Comparison of ENCODE assay signal across 8 mouse cellular contexts in the genomic region with DNA sequence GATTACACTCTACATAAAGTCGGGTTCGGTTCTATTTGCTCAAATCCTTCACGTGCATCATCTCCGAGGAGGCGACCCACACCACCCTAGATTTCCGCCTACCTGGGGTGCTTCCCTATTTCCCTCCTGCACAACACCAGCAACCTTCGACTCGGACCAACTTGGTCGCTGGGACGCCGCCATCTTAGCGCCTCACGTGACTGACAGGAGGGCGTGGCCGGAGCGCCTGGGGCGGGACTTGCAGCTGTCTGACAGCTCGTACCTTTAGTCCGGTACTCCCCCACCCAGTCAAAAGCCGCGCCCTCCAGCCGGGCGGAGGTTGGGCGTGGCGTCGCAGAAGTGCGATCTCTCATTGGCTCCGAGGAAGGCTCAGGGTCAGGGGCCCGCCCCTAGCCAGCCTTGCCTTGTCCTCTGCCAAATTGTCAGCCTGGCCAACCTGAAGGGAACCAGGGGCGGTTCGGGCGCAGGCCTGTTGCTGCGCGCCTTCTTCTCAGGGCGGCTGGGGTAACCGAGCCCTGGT. TPM values are rescaled to one million over a fixed set of nuclear protein-coding genes. Genes with fewer than 3 reads are reported as not detected.
A peak's percentile ranks its signal among the peaks of the same experiment; 100 is the strongest.
DNase-seq lines count a peak whose midpoint lies in the region; ATAC-seq and TF ChIP-seq lines count a peak whose summit lies in the region.

A gene (minus strand): TSS at position 209 of the 520 bp plus-strand sequence.

- peak; percentile 90 for TF ChIP-seq POLR2A in bone marrow, adult 2 months (IDR thresholded peaks at IDR 0.05; ENCODE audit: borderline replicate concordance, control insufficient read depth, low read depth, low read length)
- peak; percentile 85; the same call in 1 of the 2 replicates for TF ChIP-seq POLR2A in limb, embryonic 14.5 days (IDR thresholded peaks at IDR 0.05; ENCODE audit: borderline replicate concordance, extremely low read depth, insufficient read depth, insufficient read length)

- no peak for TF ChIP-seq CTCF in bone marrow, adult 2 months (IDR thresholded peaks at IDR 0.05; ENCODE audit: control insufficient read depth, insufficient read depth, low read length)
- no peak for TF ChIP-seq CTCF in midbrain, postnatal 0 days (IDR thresholded peaks at IDR 0.05)

- no peaks in the 10 kb centered on the region for H3K9me3 ChIP-seq in embryonic facial prominence, embryonic 15.5 days (replicated peaks)
- no peaks in the 10 kb centered on the region for H3K9me3 ChIP-seq in limb, embryonic 14.5 days (ENCODE audit: control insufficient read depth, low read length)
- no peaks in the 10 kb centered on the region for H3K9me3 ChIP-seq in midbrain, postnatal 0 days (ENCODE audit: low read length)

- peak within 1 kb of the TSS; percentile 82 for H3K27ac ChIP-seq in bone marrow, adult 2 months (ENCODE audit: control insufficient read depth, insufficient read depth, low read depth, low read length, poor library complexity)
- H3K27ac ChIP-seq in embryonic facial prominence, embryonic 15.5 days (replicated peaks), result peak within 1 kb of the TSS; percentile 81
- H3K27ac ChIP-seq in limb, embryonic 14.5 days (replicated peaks; ENCODE audit: low read depth, low read length), result peak within 1 kb of the TSS; percentile 33; the same call in 1 of the 2 replicates
- H3K27ac ChIP-seq in midbrain, postnatal 0 days (ENCODE audit: low read depth, low read length), result peak within 1 kb of the TSS; percentile 93

- H3K36me3 ChIP-seq in embryonic facial prominence, embryonic 15.5 days, result peaks cover 3% of the 10 kb centered on the region; the same call in 1 of the 2 replicates
- H3K36me3 ChIP-seq in limb, embryonic 14.5 days (ENCODE audit: control insufficient read depth, insufficient read depth, low read length), result peaks cover 4% of the 10 kb centered on the region; the same call in 1 of the 2 replicates
- no peaks in the 10 kb centered on the region for H3K36me3 ChIP-seq in midbrain, postnatal 0 days (ENCODE audit: insufficient read depth, low read length)

- WGBS in bone marrow, adult 2 months, result under 1% methylated on average over 36 of the region's 36 CpGs
- under 1% methylated on average over 36 of the region's 36 CpGs for WGBS in embryonic facial prominence, embryonic 15.5 days
- under 1% methylated on average over 36 of the region's 36 CpGs for WGBS in limb, embryonic 14.5 days
- WGBS in midbrain, postnatal 0 days, result 0% methylated on average over 36 of the region's 36 CpGs

- H3K27me3 ChIP-seq in embryonic facial prominence, embryonic 15.5 days, result no peaks in the 10 kb centered on the region
- peaks cover 8% of the 10 kb centered on the region; the same call in 1 of the 2 replicates for H3K27me3 ChIP-seq in limb, embryonic 14.5 days (ENCODE audit: control insufficient read depth, insufficient read depth, low read length)
- H3K27me3 ChIP-seq in midbrain, postnatal 0 days (ENCODE audit: insufficient read depth, low read length), result no peaks in the 10 kb centered on the region

- ATAC-seq in embryonic facial prominence, embryonic 15.5 days (ENCODE audit: insufficient number of reproducible peaks, low FRiP score, low TSS enrichment, low read depth), result peak; percentile 100
- peak; percentile 100 for ATAC-seq in limb, embryonic 14.5 days (ENCODE audit: low FRiP score, low read depth)
- peak; percentile 100 for ATAC-seq in midbrain, postnatal 0 days (ENCODE audit: low FRiP score)

- no peaks in the 10 kb centered on the region for H3K4me1 ChIP-seq in bone marrow, adult 2 months (ENCODE audit: control insufficient read depth, insufficient read depth, low read length)
- peaks cover 5% of the 10 kb centered on the region; the same call in 1 of the 2 replicates for H3K4me1 ChIP-seq in embryonic facial prominence, embryonic 15.5 days
- H3K4me1 ChIP-seq in limb, embryonic 14.5 days (ENCODE audit: control insufficient read depth, insufficient read depth, low read length), result peaks cover 6% of the 10 kb centered on the region; the same call in 1 of the 2 replicates
- 0 out of 2 replicates have a peak, but pooled peaks cover 4% of the 10 kb centered on the region for H3K4me1 ChIP-seq in midbrain, postnatal 0 days (ENCODE audit: insufficient read depth, low read length)

- peak within 1 kb of the TSS; percentile 93 for H3K4me2 ChIP-seq in embryonic facial prominence, embryonic 15.5 days (replicated peaks)
- peak within 1 kb of the TSS; percentile 94 for H3K4me2 ChIP-seq in limb, embryonic 14.5 days (replicated peaks; ENCODE audit: low read depth, low read length, severe bottlenecking)
- H3K4me2 ChIP-seq in midbrain, postnatal 0 days (ENCODE audit: low read depth, low read length, poor library complexity, severe bottlenecking), result peak within 1 kb of the TSS; percentile 76

- peak; percentile 98 for DNase-seq in 416B (ENCODE audit: low read depth)
- peak; percentile 100 for DNase-seq in heart, adult 8-10 months (ENCODE audit: low spot score)
- DNase-seq in kidney, adult 9 months, result peak; percentile 100
- peak; percentile 97 for DNase-seq in limb, embryonic 14.5 days (ENCODE audit: low spot score)
- DNase-seq in midbrain, postnatal 0 days (ENCODE audit: low spot score), result peak; percentile 98
- peak; percentile 98 to 99 for DNase-seq in spleen, postnatal 14 days (ENCODE audit: low spot score in 2 of 2)

- H3K4me3 ChIP-seq in bone marrow, adult 2 months (replicated peaks; ENCODE audit: control insufficient read depth, low read depth, low read length), result peak within 1 kb of the TSS; percentile 88
- H3K4me3 ChIP-seq in embryonic facial prominence, embryonic 15.5 days (replicated peaks), result peak within 1 kb of the TSS; percentile 59
- peak within 1 kb of the TSS; percentile 54 for H3K4me3 ChIP-seq in limb, embryonic 14.5 days (replicated peaks; ENCODE audit: low read length)
- peak within 1 kb of the TSS; percentile 65 for H3K4me3 ChIP-seq in midbrain, postnatal 0 days (ENCODE audit: low read depth, low read length)

- H3K9ac ChIP-seq in embryonic facial prominence, embryonic 15.5 days, result peak within 1 kb of the TSS; percentile 71
- H3K9ac ChIP-seq in limb, embryonic 14.5 days (ENCODE audit: low read depth, low read length, severe bottlenecking), result peak within 1 kb of the TSS; percentile 58
- peak within 1 kb of the TSS; percentile 81 for H3K9ac ChIP-seq in midbrain, postnatal 0 days (replicated peaks; ENCODE audit: low read length, poor library complexity, severe bottlenecking)

RNA-seq across cellular contexts. Expression of the gene that starts here (rescaled TPM):
- polyA plus RNA-seq in bone marrow, adult 2 months (2011; ENCODE audit: insufficient read depth, insufficient read length, low replicate concordance, missing spikeins), result 7.5 and 10.7 TPM in 2 replicates
- polyA plus RNA-seq in embryonic facial prominence, embryonic 15.5 days (2015; fragmentation: Nextera tagmentation; extraction: Ambion mirVana), result 32.8 and 36.9 TPM in 2 replicates
- 10 to 100 TPM; 27.2 to 27.8 (median 27.7) TPM for total RNA-seq in heart, adult 8-10 months (2022)
- polyA plus RNA-seq in limb, embryonic 14.5 days (2012; rRNA removed), result 13.3 and 18.6 TPM in 2 replicates
- polyA plus RNA-seq in limb, embryonic 14.5 days (2014; fragmentation: Nextera tagmentation; extraction: Ambion mirVana), result 32.4 and 34.1 TPM in 2 replicates
- total RNA-seq in midbrain, postnatal 0 days (2014; rRNA removed), result 15.1 and 19.0 TPM in 2 replicates
- polyA plus RNA-seq in midbrain, postnatal 0 days (2015; fragmentation: Nextera tagmentation; extraction: Ambion mirVana), result 25.6 and 28.9 TPM in 2 replicates

Comparison
In these comparisons a context has a peak if more than half of its experiments do, and no peak if none do; other contexts are left out.
1. Peak in every context shown above with its lines: DNase-seq, ATAC-seq, H3K4me3 ChIP-seq and H3K27ac ChIP-seq.
2. H3K27ac ChIP-seq: peak in every context shown above with its lines; median percentile 93 in midbrain, postnatal 0 days; 82 in bone marrow, adult 2 months; 81 in embryonic facial prominence, embryonic 15.5 days; 33 in limb, embryonic 14.5 days.